Mouse (Mus musculus) heart, adult 2 months (tissue): Measurements from ENCODE around the gene Sppl2c. TPM values are rescaled to one million over a fixed set of nuclear protein-coding genes. Genes with fewer than 3 reads are reported as not detected.

Experiments
- DNase-seq, 2 experiments: peaks; one replicate each; pipeline ENCODE4 v3.0.0; 2021
- H3K27ac ChIP-seq: fragments of 200-600 bp; 2 replicates; pipeline ENCODE4 v1.8.1; 2022
- H3K27me3 ChIP-seq: fragments of 200-500 bp; 2 replicates; pipeline ENCODE4 v1.6.1; 2012; ENCODE audit warnings: mild to moderate bottlenecking, low read length, inconsistent platforms, mixed read lengths; ENCODE audit not compliant: control insufficient read depth, insufficient read depth
- H3K36me3 ChIP-seq: fragments of 200-500 bp; 2 replicates; pipeline ENCODE4 v1.6.1; 2012; ENCODE audit warnings: low read length, inconsistent platforms; ENCODE audit not compliant: control insufficient read depth, insufficient read depth
- H3K4me1 ChIP-seq: fragments of 200-500 bp; 2 replicates; pipeline ENCODE4 v1.6.1; 2011; ENCODE audit warnings: low read length; ENCODE audit not compliant: control insufficient read depth, insufficient read depth
- H3K4me3 ChIP-seq: fragments of 200-600 bp; 2 replicates; pipeline ENCODE4 v1.8.1; 2022
- H3K79me2 ChIP-seq: fragments of 200-500 bp; replicated peaks from 2 replicates; pipeline ENCODE4 v1.6.1; 2012; ENCODE audit warnings: mild to moderate bottlenecking, inconsistent platforms, low read length, moderate library complexity, mixed read lengths; ENCODE audit not compliant: control insufficient read depth, insufficient read depth
- H3K9ac ChIP-seq: fragments of 200-500 bp; 2 replicates; pipeline ENCODE4 v1.6.1; 2012; ENCODE audit warnings: low read depth, mild to moderate bottlenecking, control low read depth, inconsistent platforms, low read length, mixed read lengths
- CTCF ChIP-seq: fragments of 200-600 bp; IDR thresholded peaks from 2 replicates; pipeline ENCODE4 v1.8.1; 2022; ENCODE audit warnings: antibody characterized with exemption, mild to moderate bottlenecking, moderate library complexity
- EP300 ChIP-seq: fragments of 200-500 bp; IDR thresholded peaks from 2 replicates; pipeline ENCODE4 v1.6.1; 2011; ENCODE audit warnings: low read depth, low read length, control low read depth; ENCODE audit not compliant: insufficient read depth
- POLR2A ChIP-seq: fragments of 200-500 bp; IDR thresholded peaks from 2 replicates; pipeline ENCODE4 v1.6.1; 2011; ENCODE audit warnings: mild to moderate bottlenecking, low read depth, low read length, control low read depth; ENCODE audit not compliant: insufficient read depth
- WGBS: fragments of 180-500 bp; shearing (Covaris S2); methylation state at CpG from one replicate; pipeline ENCODE4 v1.1.7; 2018; 5-methylcytosine and 5-hydroxymethylcytosine counted together
- intact Hi-C: fragments of 180-260 bp; cut with DNase I; formaldehyde crosslinking; loops from one replicate; pipeline ENCODE4 v1.15.1; 2025
- polyA plus RNA-seq: library from polyadenylated mRNA; depleted of rRNA; stranded (reverse); fragments of >200 nt; gene quantifications from 2 replicates; pipeline ENCODE4 v1.2.3, GENCODE M21; 2012
- total RNA-seq, 2 experiments: library from RNA; stranded (reverse); gene quantifications; 2 replicates each; pipeline ENCODE4 v1.2.3; 2021

The Sppl2c gene
- total and polyA plus RNA-seq, 3 experiments: 0.33 TPM; not detected in 2

DNA sequence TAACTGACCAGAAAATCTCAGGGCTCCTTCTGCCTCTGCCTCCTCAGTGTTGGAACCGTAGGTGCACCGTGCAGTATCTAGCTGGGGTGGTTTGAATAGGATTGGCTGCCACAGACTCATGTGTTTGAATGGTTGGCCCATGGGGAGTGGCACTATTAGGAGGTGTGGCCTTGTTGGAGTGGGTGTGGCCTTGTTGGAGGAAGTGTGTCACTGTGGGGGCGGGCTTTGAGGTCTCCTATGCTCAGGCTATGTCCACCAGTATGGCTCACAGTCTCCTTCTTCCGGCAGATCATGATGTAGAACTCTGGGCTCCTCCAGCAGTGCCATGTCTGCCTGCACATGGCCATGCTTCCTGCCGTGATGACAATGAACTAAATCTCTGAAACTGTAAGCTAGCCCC is 35.6 kb downstream of the Sppl2c start:
- Histone ChIP-seq H3K4me3 (no peak overlapping the region), H3K9ac (no peak overlapping the region), H3K27me3 (no peaks in the 10 kb centered on the region), H3K4me1 (no peaks in the 10 kb centered on the region), H3K27ac (no peak overlapping the region), H3K79me2 (no peaks in the 10 kb centered on the region), H3K36me3 (no peaks in the 10 kb centered on the region)
- 71% methylated on average over 5 of the region's 5 CpGs for WGBS
- TF ChIP-seq CTCF: no peak
- TF ChIP-seq POLR2A: no peak
- TF ChIP-seq EP300: no peak
- DNase-seq: no peak
- intact Hi-C loops: no loop called here

DNA sequence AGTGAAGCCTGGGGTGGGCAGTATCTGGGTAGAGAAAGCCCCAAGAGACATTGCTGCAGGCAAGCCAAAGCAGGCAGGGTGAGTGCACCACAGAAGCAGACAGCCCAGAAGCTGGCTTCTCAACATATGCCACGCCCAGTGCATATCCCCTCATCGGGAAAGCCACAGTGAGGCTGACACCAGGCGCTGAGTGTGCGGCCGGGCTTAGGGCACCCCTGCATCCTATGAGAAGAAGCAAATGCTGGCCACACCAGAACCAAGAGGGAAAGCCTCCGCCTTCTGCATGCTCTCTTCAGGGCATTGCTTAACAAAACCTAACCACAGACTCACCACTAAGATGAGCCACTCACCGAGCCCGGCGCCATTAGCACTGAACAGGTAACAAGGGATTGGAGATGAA is 37.2 kb downstream of the Sppl2c start:
- no peaks in the 10 kb centered on the region for H3K79me2 ChIP-seq
- 74% methylated on average over 9 of the region's 9 CpGs for whole genome bisulfite sequencing
- H3K36me3 ChIP-seq: no peaks in the 10 kb centered on the region
- no peaks in the 10 kb centered on the region for H3K4me1 ChIP-seq
- H3K27me3 ChIP-seq: no peaks in the 10 kb centered on the region
- no peak overlapping the region for H3K4me3 ChIP-seq
- no peak for DNase-seq
- intact Hi-C loops: no loop called here
- no peak overlapping the region for H3K27ac ChIP-seq
- no peak overlapping the region for H3K9ac ChIP-seq
- TF ChIP-seq CTCF (no peak), POLR2A (no peak), EP300 (no peak)

DNA sequence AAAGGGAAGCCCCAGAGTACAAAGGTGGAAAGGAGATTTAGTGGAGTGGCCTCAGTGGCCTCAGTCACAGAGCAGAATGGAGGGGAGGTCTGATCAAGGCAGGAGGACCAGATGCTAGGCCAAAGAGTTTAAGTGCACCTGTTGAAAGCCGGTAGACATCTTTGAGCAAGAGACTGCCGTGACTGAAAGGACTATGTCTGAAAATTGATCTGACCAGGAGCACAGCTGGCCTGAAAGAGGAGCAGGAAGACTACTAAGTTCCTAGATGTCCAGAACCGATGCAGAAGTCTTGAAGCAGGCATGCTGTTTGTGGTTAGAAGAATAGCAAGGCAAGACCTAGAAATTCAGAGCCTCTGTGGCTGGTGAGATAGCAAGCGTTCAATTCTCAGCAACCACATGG is 43.3 kb downstream of the Sppl2c start:
- TF ChIP-seq CTCF (peak; percentile 24; the same call in 1 of the 2 replicates), EP300 (no peak)
- intact Hi-C loops: no loop called here
- Histone ChIP-seq H3K27ac (no peak overlapping the region), H3K79me2 (no peaks in the 10 kb centered on the region), H3K4me1 (peaks cover 2% of the 10 kb centered on the region; the same call in 1 of the 2 replicates), H3K36me3 (no peaks in the 10 kb centered on the region), H3K27me3 (peaks cover 4% of the 10 kb centered on the region; the same call in 1 of the 2 replicates), H3K9ac (no peak overlapping the region), H3K4me3 (no peak overlapping the region)
- no peak for DNase-seq
- 66% methylated on average over 4 of the region's 4 CpGs for WGBS

DNA sequence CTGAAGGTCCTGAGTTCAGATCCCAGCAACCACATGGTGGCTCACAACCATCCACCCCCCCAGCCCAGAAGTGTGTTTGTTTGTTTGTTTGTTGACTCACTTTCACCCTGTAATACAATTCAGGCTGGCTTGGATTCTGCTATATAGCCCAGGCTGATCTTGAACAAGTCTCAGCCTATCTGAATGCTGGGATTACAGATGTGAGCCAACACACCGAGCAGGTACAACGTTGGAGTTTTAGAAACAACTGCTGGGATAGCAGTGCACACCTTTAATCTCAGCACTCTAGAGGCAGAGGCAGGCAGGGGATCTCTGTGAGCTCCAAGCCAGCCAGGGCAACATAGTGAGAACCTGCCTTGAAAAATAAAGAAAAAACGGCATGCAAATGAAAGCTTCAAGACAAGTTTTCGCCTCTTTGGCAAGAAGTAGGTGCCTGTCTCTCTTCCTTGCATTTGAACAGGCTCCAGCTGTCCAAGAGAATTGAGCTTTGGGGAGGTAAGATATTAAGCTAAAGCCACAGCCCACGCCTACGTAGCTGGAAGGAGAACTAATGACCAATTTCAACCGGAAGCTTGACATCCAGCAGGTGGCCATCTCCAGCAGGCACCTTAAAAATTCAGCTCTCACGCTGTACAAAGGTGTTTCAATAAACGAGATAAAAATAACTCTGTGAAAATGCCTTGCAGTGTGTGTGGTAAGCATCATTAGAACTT is 44.1 kb downstream of the Sppl2c start:
- no peak for DNase-seq
- Histone ChIP-seq H3K4me1 (peaks cover 2% of the 10 kb centered on the region; the same call in 1 of the 2 replicates), H3K27me3 (peaks cover 4% of the 10 kb centered on the region; the same call in 1 of the 2 replicates), H3K36me3 (no peaks in the 10 kb centered on the region), H3K9ac (no peak overlapping the region), H3K4me3 (peak overlapping the region; percentile 73), H3K79me2 (no peaks in the 10 kb centered on the region), H3K27ac (peak overlapping the region; percentile 86)
- intact Hi-C loops: loop anchor here (2.0 to 10.0 kb wide), 3 partner anchors 33 to 205 kb away; no protein-coding TSS in a partner anchor
- WGBS: 12% methylated on average over 9 of the region's 9 CpGs
- TF ChIP-seq CTCF: peak; percentile 58
- no peak for TF ChIP-seq EP300

DNA sequence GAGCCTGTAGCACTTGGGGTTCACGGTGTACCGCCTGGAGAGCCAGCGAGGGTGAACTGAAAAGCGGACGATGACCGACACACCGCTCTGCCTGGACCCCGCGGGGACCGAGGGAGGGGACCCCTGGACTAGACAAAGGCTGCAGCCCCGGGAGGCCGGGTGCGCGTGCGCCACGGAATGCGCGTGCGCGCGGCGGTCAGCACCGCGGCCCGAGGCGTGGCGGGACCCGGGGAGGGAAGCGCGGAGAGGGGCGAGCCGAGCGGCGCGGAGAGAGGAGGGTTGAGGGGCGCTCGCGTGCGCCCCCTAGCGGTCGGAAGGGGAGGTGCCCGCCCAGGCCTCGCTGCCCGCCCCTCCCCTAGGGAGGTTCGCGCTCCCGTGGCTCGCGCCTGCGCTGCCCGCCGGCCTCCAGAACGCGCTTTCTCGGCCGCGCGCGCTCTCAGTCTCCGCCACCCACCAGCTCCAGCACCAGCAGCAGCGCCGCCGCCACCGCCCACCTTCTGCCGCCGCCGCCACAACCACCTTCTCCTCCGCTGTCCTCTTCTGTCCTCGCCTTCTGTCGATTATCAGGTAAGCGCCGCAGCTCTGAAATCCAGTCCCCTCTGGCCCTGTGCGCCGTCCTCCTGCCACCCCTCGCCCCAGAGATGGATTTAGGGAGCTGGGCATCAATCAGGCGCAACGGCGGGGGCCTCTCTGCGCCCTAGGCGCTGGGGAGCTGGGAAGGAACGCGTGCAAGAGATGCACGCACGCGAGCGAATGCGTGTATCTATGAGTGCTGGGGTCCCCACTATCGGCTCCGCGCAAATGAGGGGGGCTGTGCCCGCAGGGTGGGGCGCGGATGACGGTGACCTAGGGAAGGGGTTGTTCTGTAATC is 45.1 kb downstream of the Sppl2c start, which contains the start of gene Mapt:
Mapt (plus strand) TSS at position 350 of the 871 bp plus-strand sequence.
- TF ChIP-seq EP300 (no peak), POLR2A (peak; percentile 69), CTCF (no peak; the same call in 1 of the 2 replicates)
- H3K4me3 ChIP-seq: peak within 1 kb of the TSS; percentile 73
- intact Hi-C loops: loop anchor here (2.0 to 10.0 kb wide), 3 partner anchors 34 to 204 kb away; no protein-coding TSS in a partner anchor
- no peaks in the 10 kb centered on the region for H3K79me2 ChIP-seq
- DNase-seq: peak; percentile 93
- WGBS: under 1% methylated on average over 64 of the region's 94 CpGs
- H3K9ac ChIP-seq: peak within 1 kb of the TSS; percentile 78
- H3K36me3 ChIP-seq: no peaks in the 10 kb centered on the region
- H3K27ac ChIP-seq: peak within 1 kb of the TSS; percentile 86
- H3K27me3 ChIP-seq: peaks cover 4% of the 10 kb centered on the region; the same call in 1 of the 2 replicates
- H3K4me1 ChIP-seq: peaks cover 2% of the 10 kb centered on the region; the same call in 1 of the 2 replicates
